In the genomic region with DNA sequence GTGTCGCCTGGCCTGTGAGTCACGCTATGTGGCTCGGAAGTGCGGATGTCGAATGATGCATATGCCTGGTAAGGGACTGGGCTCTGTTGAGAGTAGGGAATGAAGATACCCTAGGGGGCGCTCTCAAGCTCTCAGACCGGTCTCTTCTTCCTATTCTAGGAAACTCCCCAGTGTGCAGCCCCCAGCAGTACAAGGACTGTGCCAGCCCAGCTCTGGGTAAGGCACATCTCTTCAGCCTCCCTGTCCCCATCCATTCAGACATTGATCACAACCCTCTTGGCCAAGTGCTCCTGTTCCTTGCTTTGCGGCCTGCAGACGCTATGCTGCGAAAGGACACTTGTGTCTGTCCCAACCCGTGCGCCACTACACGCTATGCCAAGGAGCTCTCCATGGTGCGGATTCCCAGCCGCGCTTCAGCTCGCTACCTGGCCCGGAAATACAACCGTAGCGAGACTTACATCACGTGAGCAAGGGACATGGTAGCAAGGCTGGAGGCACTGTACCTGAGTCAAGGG, we compare ENCODE assay signal across 8 mouse cellular contexts. TPM values are rescaled to one million over a fixed set of nuclear protein-coding genes. Genes with fewer than 3 reads are reported as not detected.
A peak's percentile ranks its signal among the peaks of the same experiment; 100 is the strongest.
DNase-seq lines count a peak whose midpoint lies in the region; TF ChIP-seq lines count a peak whose summit lies in the region.

No protein-coding gene starts in this region.

- peak; percentile 79; the same call in 1 of the 2 replicates for TF ChIP-seq CTCF in small intestine, adult 2 months (IDR thresholded peaks at IDR 0.05; ENCODE audit: extremely low read depth, insufficient read length, insufficient replicate concordance, low read depth, low read length)

- 0 out of 2 replicates have a peak, but pooled peaks cover 9% of the 10 kb centered on the region for H3K27me3 ChIP-seq in embryonic facial prominence, embryonic 10.5 days (replicated peaks; ENCODE audit: low read depth, poor library complexity, severe bottlenecking)
- H3K27me3 ChIP-seq in limb, embryonic 10.5 days (ENCODE audit: low read depth, poor library complexity, severe bottlenecking): peaks cover 23% of the 10 kb centered on the region
- peaks cover 6% of the 10 kb centered on the region; the same call in 1 of the 2 replicates for H3K27me3 ChIP-seq in midbrain, embryonic 10.5 days (ENCODE audit: low read depth, poor library complexity, severe bottlenecking)
- H3K27me3 ChIP-seq in small intestine, adult 2 months (ENCODE audit: control insufficient read depth, insufficient read depth, low read length): no peaks in the 10 kb centered on the region

- peaks cover 31% of the 10 kb centered on the region for H3K4me1 ChIP-seq in embryonic facial prominence, embryonic 10.5 days
- peaks cover 24% of the 10 kb centered on the region for H3K4me1 ChIP-seq in limb, embryonic 10.5 days
- peaks cover 27% of the 10 kb centered on the region for H3K4me1 ChIP-seq in midbrain, embryonic 10.5 days
- H3K4me1 ChIP-seq in small intestine, adult 2 months (ENCODE audit: control insufficient read depth, insufficient read depth, insufficient read length, low read length): peaks cover 16% of the 10 kb centered on the region

- no peak for TF ChIP-seq POLR2A in small intestine, adult 2 months (IDR thresholded peaks at IDR 0.05; ENCODE audit: low read depth, low read length)

- DNase-seq in B cell, adult 2 months: peak; percentile 79 to 82
- DNase-seq in adrenal gland, postnatal 10 days: peak; percentile 77
- DNase-seq in embryonic facial prominence, embryonic 10.5 days (ENCODE audit: low spot score): peak; percentile 75
- peak; percentile 68 for DNase-seq in heart, adult 8-10 months (ENCODE audit: low spot score)
- peak; percentile 74 for DNase-seq in kidney, adult 18-20 months
- DNase-seq in limb, embryonic 10.5 days (ENCODE audit: low spot score): peak; percentile 71
- DNase-seq in midbrain, embryonic 10.5 days (ENCODE audit: low spot score): peak; percentile 61

- peaks cover 35% of the 10 kb centered on the region for H3K36me3 ChIP-seq in embryonic facial prominence, embryonic 10.5 days (replicated peaks)
- H3K36me3 ChIP-seq in limb, embryonic 10.5 days: peaks cover 32% of the 10 kb centered on the region
- peaks cover 27% of the 10 kb centered on the region for H3K36me3 ChIP-seq in midbrain, embryonic 10.5 days
- peaks cover 5% of the 10 kb centered on the region; the same call in 1 of the 2 replicates for H3K36me3 ChIP-seq in small intestine, adult 2 months (ENCODE audit: control insufficient read depth, insufficient read depth, low read length)

- WGBS in embryonic facial prominence, embryonic 10.5 days: 4% methylated on average over 21 of the region's 21 CpGs
- 3% methylated on average over 21 of the region's 21 CpGs for whole genome bisulfite sequencing in limb, embryonic 10.5 days
- 3% methylated on average over 21 of the region's 21 CpGs for WGBS in midbrain, embryonic 10.5 days
- WGBS in small intestine, adult 2 months: 6% methylated on average over 21 of the region's 21 CpGs

- peak overlapping the region; percentile 27 for H3K4me3 ChIP-seq in embryonic facial prominence, embryonic 10.5 days
- no peak overlapping the region for H3K4me3 ChIP-seq in limb, embryonic 10.5 days
- peak overlapping the region; percentile 17; the same call in 1 of the 2 replicates for H3K4me3 ChIP-seq in midbrain, embryonic 10.5 days
- no peak overlapping the region for H3K4me3 ChIP-seq in small intestine, adult 2 months (ENCODE audit: low read depth, low read length)

- no peak overlapping the region for H3K27ac ChIP-seq in embryonic facial prominence, embryonic 10.5 days (replicated peaks)
- H3K27ac ChIP-seq in limb, embryonic 10.5 days: no peak overlapping the region
- no peak overlapping the region; the same call in none of the 2 replicates for H3K27ac ChIP-seq in midbrain, embryonic 10.5 days (replicated peaks)
- no peak overlapping the region for H3K27ac ChIP-seq in small intestine, adult 2 months (ENCODE audit: insufficient read depth, low read depth, low read length)

- H3K9me3 ChIP-seq in embryonic facial prominence, embryonic 10.5 days: no peaks in the 10 kb centered on the region
- H3K9me3 ChIP-seq in limb, embryonic 10.5 days (replicated peaks): no peaks in the 10 kb centered on the region
- H3K9me3 ChIP-seq in midbrain, embryonic 10.5 days (replicated peaks): no peaks in the 10 kb centered on the region

RNA-seq across cellular contexts. Expression of a gene that starts 3.1 kb away (rescaled TPM):
- total RNA-seq in adrenal gland, postnatal 10 days (2021): under 1 TPM; 0.54 to 0.76 TPM
- 0.31 and 0.34 TPM in 2 replicates for polyA plus RNA-seq in embryonic facial prominence, embryonic 10.5 days (2016; fragmentation: Nextera tagmentation; extraction: Ambion mirVana)
- total RNA-seq in heart, adult 8-10 months (2022): under 1 TPM in 1 of 4 experiments, not detected in 3; 0.16 TPM
- 0.13 and 0.30 TPM in 2 replicates for polyA plus RNA-seq in limb, embryonic 10.5 days (2016; fragmentation: Nextera tagmentation; extraction: Ambion mirVana)
- polyA plus RNA-seq in midbrain, embryonic 10.5 days (2016; fragmentation: Nextera tagmentation; extraction: Ambion mirVana): 0.19 and 0.31 TPM in 2 replicates
- polyA plus RNA-seq in small intestine, adult 2 months (2012; rRNA removed): 0.58 and 1.9 TPM in 2 replicates

RNA-seq across cellular contexts. Expression of a gene that starts 7.1 kb away (rescaled TPM):
- total RNA-seq in adrenal gland, postnatal 10 days (2021): 10 to 100 TPM; 37.9 to 41.3 TPM
- polyA plus RNA-seq in embryonic facial prominence, embryonic 10.5 days (2016; fragmentation: Nextera tagmentation; extraction: Ambion mirVana): 46.9 and 50.7 TPM in 2 replicates
- 10 to 100 TPM; 17.3 to 23.7 (median 19.1) TPM for total RNA-seq in heart, adult 8-10 months (2022)
- 37.2 and 48.5 TPM in 2 replicates for polyA plus RNA-seq in limb, embryonic 10.5 days (2016; fragmentation: Nextera tagmentation; extraction: Ambion mirVana)
- 49.0 and 61.6 TPM in 2 replicates for polyA plus RNA-seq in midbrain, embryonic 10.5 days (2016; fragmentation: Nextera tagmentation; extraction: Ambion mirVana)
- 34.0 and 64.7 TPM in 2 replicates for polyA plus RNA-seq in small intestine, adult 2 months (2012; rRNA removed)

RNA-seq across cellular contexts. Expression of a gene that starts 7.4 kb away (rescaled TPM):
- 10 to 100 TPM; 58.7 to 60.9 TPM for total RNA-seq in adrenal gland, postnatal 10 days (2021)
- 35.1 and 38.4 TPM in 2 replicates for polyA plus RNA-seq in embryonic facial prominence, embryonic 10.5 days (2016; fragmentation: Nextera tagmentation; extraction: Ambion mirVana)
- total RNA-seq in heart, adult 8-10 months (2022): 10 to 100 TPM; 21.9 to 32.5 (median 24.7) TPM
- polyA plus RNA-seq in limb, embryonic 10.5 days (2016; fragmentation: Nextera tagmentation; extraction: Ambion mirVana): 33.7 and 43.9 TPM in 2 replicates
- polyA plus RNA-seq in midbrain, embryonic 10.5 days (2016; fragmentation: Nextera tagmentation; extraction: Ambion mirVana): 32.9 and 33.3 TPM in 2 replicates
- polyA plus RNA-seq in small intestine, adult 2 months (2012; rRNA removed): 51.4 and 90.6 TPM in 2 replicates

RNA-seq across cellular contexts. Expression of a gene that starts 22.8 kb away (rescaled TPM):
- 100 to 1,000 TPM in 1 of 2 experiments, 10 to 100 TPM in 1; 93.7 to 116 TPM for total RNA-seq in adrenal gland, postnatal 10 days (2021)
- polyA plus RNA-seq in embryonic facial prominence, embryonic 10.5 days (2016; fragmentation: Nextera tagmentation; extraction: Ambion mirVana): 53.6 and 57.2 TPM in 2 replicates
- total RNA-seq in heart, adult 8-10 months (2022): 100 to 1,000 TPM in 2 of 4 experiments, 10 to 100 TPM in 2; 96.5 to 106 (median 101) TPM
- 56.6 and 56.7 TPM in 2 replicates for polyA plus RNA-seq in limb, embryonic 10.5 days (2016; fragmentation: Nextera tagmentation; extraction: Ambion mirVana)
- 62.9 and 64.6 TPM in 2 replicates for polyA plus RNA-seq in midbrain, embryonic 10.5 days (2016; fragmentation: Nextera tagmentation; extraction: Ambion mirVana)
- 53.2 and 83.7 TPM in 2 replicates for polyA plus RNA-seq in small intestine, adult 2 months (2012; rRNA removed)

RNA-seq across cellular contexts. Expression of a gene that starts 24.3 kb away (rescaled TPM):
- total RNA-seq in adrenal gland, postnatal 10 days (2021): under 1 TPM; 0.60 to 0.67 TPM
- polyA plus RNA-seq in embryonic facial prominence, embryonic 10.5 days (2016; fragmentation: Nextera tagmentation; extraction: Ambion mirVana): 0.69 and 0.83 TPM in 2 replicates
- 1 to 10 TPM in 2 of 4 experiments, under 1 TPM in 2; 0.73 to 1.7 (median 1.1) TPM for total RNA-seq in heart, adult 8-10 months (2022)
- 1.4 and 2.1 TPM in 2 replicates for polyA plus RNA-seq in limb, embryonic 10.5 days (2016; fragmentation: Nextera tagmentation; extraction: Ambion mirVana)
- 0.31 and 0.72 TPM in 2 replicates for polyA plus RNA-seq in midbrain, embryonic 10.5 days (2016; fragmentation: Nextera tagmentation; extraction: Ambion mirVana)
- 0.43 and 1.9 TPM in 2 replicates for polyA plus RNA-seq in small intestine, adult 2 months (2012; rRNA removed)

Comparison
In these comparisons a context has a peak if more than half of its experiments do, and no peak if none do; other contexts are left out.
1. H3K4me3 ChIP-seq: peak in embryonic facial prominence, embryonic 10.5 days (single experiment) and midbrain, embryonic 10.5 days (single experiment); none in limb, embryonic 10.5 days (single experiment) and small intestine, adult 2 months (single experiment).
2. Peak in every context shown above with its lines, with median percentiles within 50 percentile points of each other: DNase-seq.